Mouse (Mus musculus) forebrain, embryonic 15.5 days (tissue): Measurements from ENCODE around the gene Lpar2. TPM values are rescaled to one million over a fixed set of nuclear protein-coding genes. Genes with fewer than 3 reads are reported as not detected.

Experiments
- ATAC-seq: fragments of 200-750 bp; cut with Nextera tagmentation; replicated peaks from 2 replicates; pipeline ENCODE4 v1.8.0; 2017; ENCODE audit warnings: mild to moderate bottlenecking, moderate TSS enrichment, moderate library complexity
- H3K27ac ChIP-seq: fragments of 300-500 bp; sonication (generic); replicated peaks from 2 replicates; pipeline ENCODE4 v1.5.1; 2015; ENCODE audit warnings: mild to moderate bottlenecking, inconsistent platforms
- H3K27me3 ChIP-seq: fragments of 300-500 bp; sonication (generic); 2 replicates; pipeline ENCODE4 v1.6.1; 2015; ENCODE audit warnings: inconsistent platforms
- H3K36me3 ChIP-seq: fragments of 300-500 bp; sonication (generic); 2 replicates; pipeline ENCODE4 v1.6.1; 2015; ENCODE audit warnings: mild to moderate bottlenecking, inconsistent platforms
- H3K4me1 ChIP-seq: fragments of 300-500 bp; sonication (generic); 2 replicates; pipeline ENCODE4 v1.6.1; 2015; ENCODE audit warnings: inconsistent platforms
- H3K4me2 ChIP-seq: fragments of 300-500 bp; sonication (generic); replicated peaks from 2 replicates; pipeline ENCODE4 v1.6.1; 2015; ENCODE audit warnings: mild to moderate bottlenecking, inconsistent platforms
- H3K4me3 ChIP-seq: fragments of 300-500 bp; sonication (generic); 2 replicates; pipeline ENCODE4 v1.5.1; 2015; ENCODE audit warnings: mild to moderate bottlenecking, inconsistent platforms
- H3K9ac ChIP-seq: fragments of 300-500 bp; sonication (generic); replicated peaks from 2 replicates; pipeline ENCODE4 v1.6.1; 2015; ENCODE audit warnings: mild to moderate bottlenecking, inconsistent platforms
- H3K9me3 ChIP-seq: fragments of 300-500 bp; sonication (generic); 2 replicates; pipeline ENCODE4 v1.6.1; 2016; ENCODE audit warnings: inconsistent platforms
- WGBS: fragments of 180-500 bp; shearing (Covaris S2); methylation state at CpG from one replicate; pipeline ENCODE4 v1.1.7; 2015; ENCODE audit warnings: mixed read lengths; 5-methylcytosine and 5-hydroxymethylcytosine counted together
- polyA plus RNA-seq: library from polyadenylated mRNA; unstranded; fragments of >200 nt; fragmentation: Nextera tagmentation; extraction: Ambion mirVana; gene quantifications from 2 replicates; pipeline ENCODE4 v1.2.1, GENCODE M21; 2015

Lpar2 gene
- polyA plus RNA-seq, 1 experiment from 2014 or later: 0.65 TPM

DNA sequence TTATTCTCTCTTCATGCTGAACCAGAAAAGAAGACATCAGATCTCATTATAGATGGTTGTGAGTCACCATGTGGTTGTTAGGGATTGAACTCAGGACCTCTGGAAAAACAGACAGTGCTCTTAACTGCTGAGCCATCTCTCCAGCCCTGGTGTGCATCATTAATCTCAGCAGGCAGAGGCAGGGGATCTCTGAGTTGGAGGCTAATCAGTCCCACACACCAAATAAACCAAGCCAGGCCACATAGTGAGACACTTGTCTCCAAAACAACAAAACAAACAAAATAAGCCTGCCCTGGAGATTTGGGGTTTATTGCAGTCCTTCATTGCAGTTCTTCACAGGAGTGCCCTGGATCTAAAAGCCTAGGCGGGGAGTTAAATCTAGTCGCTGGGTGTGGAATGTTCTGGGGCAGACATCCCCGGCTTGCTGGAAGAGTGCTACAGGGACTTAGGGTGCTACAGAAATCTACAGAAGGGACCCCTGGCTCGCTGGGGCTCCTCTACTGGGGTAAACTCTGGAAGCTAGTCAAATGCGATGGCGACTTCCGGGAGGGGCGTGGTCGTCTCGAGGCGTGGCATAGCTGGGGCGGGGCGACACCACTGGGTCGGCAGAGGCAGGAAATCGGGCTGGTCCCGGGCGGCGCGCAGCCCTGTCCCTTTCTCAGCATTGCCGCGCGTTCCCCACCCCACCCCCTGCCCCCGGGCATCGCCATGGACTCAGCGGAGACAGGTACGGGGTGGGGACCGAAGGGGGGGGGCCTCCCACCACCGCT, 13.9 kb upstream of the Lpar2 start, which contains the start of gene Gmip:
TSS of gene Gmip (plus strand) at position 586 of the 770 bp plus-strand sequence.
- no peaks in the 10 kb centered on the region for H3K27me3 ChIP-seq
- peak; percentile 70 for ATAC-seq
- peak within 1 kb of the TSS; percentile 75 for H3K27ac ChIP-seq
- peak within 1 kb of the TSS; percentile 68 for H3K4me2 ChIP-seq
- H3K4me3 ChIP-seq: peak within 1 kb of the TSS; percentile 61
- H3K36me3 ChIP-seq: peaks cover 63% of the 10 kb centered on the region
- H3K4me1 ChIP-seq: peaks cover 14% of the 10 kb centered on the region
- H3K9me3 ChIP-seq: no peaks in the 10 kb centered on the region
- H3K9ac ChIP-seq: peak within 1 kb of the TSS; percentile 69
- WGBS: 7% methylated on average over 28 of the region's 28 CpGs

DNA sequence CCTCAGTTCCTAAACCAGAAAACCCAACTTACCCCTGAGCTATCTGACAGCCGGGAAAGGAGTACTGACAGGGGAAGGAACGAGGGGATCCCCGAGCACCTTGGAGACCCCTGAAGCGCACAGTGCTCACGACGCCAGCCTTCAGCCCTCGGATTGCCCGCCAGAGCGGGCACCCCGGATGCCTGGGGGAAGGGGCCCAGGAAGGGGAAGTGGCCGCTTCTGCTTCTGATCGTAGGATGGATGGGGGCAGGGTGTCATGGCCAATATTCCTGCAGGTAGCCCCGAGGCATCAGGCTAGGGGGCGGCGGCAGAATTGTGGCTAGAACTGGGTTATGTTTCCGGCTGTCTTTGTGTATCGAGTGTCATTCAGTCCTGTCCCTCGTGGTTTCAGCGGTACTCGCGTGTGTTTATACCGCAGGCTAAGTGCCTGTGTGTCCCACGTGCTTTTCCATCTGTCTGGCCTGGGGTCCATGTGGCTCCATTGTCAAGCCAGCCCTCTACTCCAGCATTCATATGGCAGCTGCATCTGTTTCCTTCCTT, 13.3 kb upstream of the Lpar2 start:
- ATAC-seq: peak; percentile 76

DNA sequence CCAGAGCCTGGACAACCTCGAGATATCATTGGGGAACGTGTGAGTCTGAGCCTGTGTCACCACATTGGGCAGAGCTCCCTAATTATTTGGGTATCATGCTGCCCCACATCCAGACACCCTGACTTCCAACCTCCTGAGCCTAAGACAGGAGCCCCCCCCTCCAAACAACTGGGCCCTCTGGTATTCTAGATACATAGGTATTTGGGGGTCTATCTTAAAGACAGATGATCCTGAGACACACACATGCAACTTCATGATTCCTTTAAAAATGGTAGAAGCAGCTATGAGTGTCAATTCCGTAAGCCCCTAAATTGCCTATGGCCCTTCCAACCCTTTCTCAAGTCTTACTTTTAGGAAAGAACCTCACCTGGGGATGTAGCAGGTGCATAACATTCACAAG, 12.4 kb upstream of the Lpar2 start:
- Histone ChIP-seq H3K4me3 (peak overlapping the region; percentile 61), H3K9me3 (no peaks in the 10 kb centered on the region), H3K27me3 (no peaks in the 10 kb centered on the region), H3K27ac (no peak overlapping the region; the same call in 1 of the 2 replicates), H3K4me1 (peaks cover 14% of the 10 kb centered on the region), H3K9ac (no peak overlapping the region), H3K36me3 (peaks cover 64% of the 10 kb centered on the region), H3K4me2 (peak overlapping the region; percentile 68)
- 74% methylated on average over 3 of the region's 3 CpGs for WGBS
- ATAC-seq: no peak

More for the DNA sequence above, 13.3 kb upstream of the Lpar2 start:
- Histone ChIP-seq H3K9me3 (no peaks in the 10 kb centered on the region), H3K4me1 (peaks cover 14% of the 10 kb centered on the region), H3K36me3 (peaks cover 63% of the 10 kb centered on the region), H3K27me3 (no peaks in the 10 kb centered on the region), H3K4me2 (peak overlapping the region; percentile 68), H3K9ac (peak overlapping the region; percentile 69), H3K27ac (peak overlapping the region; percentile 75), H3K4me3 (peak overlapping the region; percentile 61)
- WGBS: 3% methylated on average over 23 of the region's 23 CpGs

DNA sequence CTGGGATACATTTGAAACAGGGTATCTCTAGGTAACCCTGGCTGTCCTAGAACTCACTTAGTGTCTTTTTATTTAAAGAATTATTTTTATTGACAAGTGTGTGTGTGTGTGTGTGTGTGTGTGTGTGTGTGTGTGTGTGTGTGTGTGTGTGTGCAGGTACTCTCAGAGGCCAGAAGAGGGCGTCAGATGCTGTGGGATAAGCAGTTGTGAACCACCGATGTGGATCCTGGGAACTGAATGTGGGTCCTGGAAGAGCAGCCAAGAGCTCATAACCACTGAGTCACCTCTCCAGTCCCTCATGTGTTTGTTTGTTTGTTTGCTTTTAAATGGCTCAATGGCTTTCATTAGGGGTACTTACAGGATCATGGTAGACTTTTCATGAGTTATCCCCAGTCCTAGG, 7.3 kb upstream of the Lpar2 start:
- Histone ChIP-seq H3K9me3 (no peaks in the 10 kb centered on the region), H3K27me3 (no peaks in the 10 kb centered on the region), H3K4me1 (peaks cover 3% of the 10 kb centered on the region), H3K36me3 (peaks cover 66% of the 10 kb centered on the region), H3K27ac (no peak overlapping the region), H3K4me3 (no peak overlapping the region), H3K4me2 (no peak overlapping the region), H3K9ac (no peak overlapping the region)
- ATAC-seq: no peak
- 90% methylated on average over 2 of the region's 2 CpGs for WGBS

GRCm38 (mm10) chr8:69815396-69815795, 6.8 kb upstream of the Lpar2 start:
- no peaks in the 10 kb centered on the region for H3K4me1 ChIP-seq
- peaks cover 63% of the 10 kb centered on the region for H3K36me3 ChIP-seq
- no peak overlapping the region for H3K9ac ChIP-seq
- 98% methylated on average over 4 of the region's 4 CpGs for WGBS
- H3K27ac ChIP-seq: no peak overlapping the region
- no peaks in the 10 kb centered on the region for H3K27me3 ChIP-seq
- no peaks in the 10 kb centered on the region for H3K9me3 ChIP-seq
- H3K4me2 ChIP-seq: no peak overlapping the region
- ATAC-seq: no peak
- no peak overlapping the region for H3K4me3 ChIP-seq

DNA sequence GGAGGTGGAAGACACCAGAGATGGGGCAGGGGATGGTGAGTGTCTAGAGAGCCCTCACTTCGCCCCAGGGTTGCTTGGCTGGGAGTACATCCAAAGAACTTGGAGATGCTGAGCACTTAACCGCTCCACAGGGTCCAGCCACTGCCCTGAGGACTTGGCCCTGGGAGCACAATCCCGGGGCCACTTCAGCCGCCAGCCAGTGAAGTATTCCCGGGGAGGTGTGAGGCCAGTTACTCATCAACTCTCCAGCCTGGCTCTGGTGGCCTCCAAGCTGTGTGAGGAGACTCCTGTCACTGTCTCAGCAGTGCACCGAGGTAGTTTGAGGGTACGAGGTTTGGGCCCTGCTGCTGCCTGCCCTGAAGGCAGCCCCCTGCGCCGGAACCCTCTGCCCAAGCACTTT, 1.8 kb upstream of the Lpar2 start:
- Histone ChIP-seq H3K4me1 (peaks cover 34% of the 10 kb centered on the region), H3K4me2 (no peak overlapping the region), H3K36me3 (peaks cover 32% of the 10 kb centered on the region), H3K9me3 (no peaks in the 10 kb centered on the region), H3K27me3 (no peaks in the 10 kb centered on the region), H3K27ac (no peak overlapping the region), H3K4me3 (no peak overlapping the region), H3K9ac (no peak overlapping the region)
- ATAC-seq: no peak
- 92% methylated on average over 9 of the region's 9 CpGs for WGBS

DNA sequence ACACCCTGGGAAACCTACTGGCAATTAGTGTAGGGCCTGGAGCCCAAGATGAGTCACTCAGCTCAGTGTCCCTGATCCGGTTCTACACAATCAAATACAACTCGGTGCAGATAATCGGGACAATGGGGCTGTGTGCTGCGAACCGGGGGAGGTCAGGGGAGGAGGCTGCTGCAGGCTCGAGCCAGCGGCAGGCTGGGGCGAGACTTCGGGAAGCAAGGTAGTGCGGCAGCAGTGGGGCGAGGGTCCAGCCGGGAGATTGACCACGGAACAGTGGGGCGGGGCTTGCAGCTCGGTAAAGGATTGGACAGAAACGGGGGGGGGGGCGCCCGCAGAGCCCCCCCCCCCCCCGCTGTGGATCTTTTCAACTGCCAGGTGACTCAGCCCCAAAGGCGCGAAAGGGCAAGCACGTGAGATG, 251 bp upstream of the Lpar2 start:
- Histone ChIP-seq H3K27ac (peak overlapping the region; percentile 70), H3K9ac (peak overlapping the region; percentile 87), H3K27me3 (no peaks in the 10 kb centered on the region), H3K4me2 (peak overlapping the region; percentile 86), H3K4me1 (peaks cover 37% of the 10 kb centered on the region), H3K36me3 (peaks cover 31% of the 10 kb centered on the region), H3K4me3 (peak overlapping the region; percentile 81), H3K9me3 (no peaks in the 10 kb centered on the region)
- ATAC-seq: peak; percentile 40
- WGBS: under 1% methylated on average over 17 of the region's 22 CpGs

GRCm38 (mm10) chr8:69826371-69826770, 4.1 kb downstream of the Lpar2 start:
- H3K27ac ChIP-seq: no peak overlapping the region
- peaks cover 37% of the 10 kb centered on the region for H3K4me1 ChIP-seq
- no peak for ATAC-seq
- H3K36me3 ChIP-seq: peaks cover 23% of the 10 kb centered on the region
- no peak overlapping the region for H3K9ac ChIP-seq
- H3K4me2 ChIP-seq: no peak overlapping the region
- H3K9me3 ChIP-seq: no peaks in the 10 kb centered on the region
- no peaks in the 10 kb centered on the region for H3K27me3 ChIP-seq
- 94% methylated on average over 12 of the region's 12 CpGs for WGBS
- no peak overlapping the region for H3K4me3 ChIP-seq

DNA sequence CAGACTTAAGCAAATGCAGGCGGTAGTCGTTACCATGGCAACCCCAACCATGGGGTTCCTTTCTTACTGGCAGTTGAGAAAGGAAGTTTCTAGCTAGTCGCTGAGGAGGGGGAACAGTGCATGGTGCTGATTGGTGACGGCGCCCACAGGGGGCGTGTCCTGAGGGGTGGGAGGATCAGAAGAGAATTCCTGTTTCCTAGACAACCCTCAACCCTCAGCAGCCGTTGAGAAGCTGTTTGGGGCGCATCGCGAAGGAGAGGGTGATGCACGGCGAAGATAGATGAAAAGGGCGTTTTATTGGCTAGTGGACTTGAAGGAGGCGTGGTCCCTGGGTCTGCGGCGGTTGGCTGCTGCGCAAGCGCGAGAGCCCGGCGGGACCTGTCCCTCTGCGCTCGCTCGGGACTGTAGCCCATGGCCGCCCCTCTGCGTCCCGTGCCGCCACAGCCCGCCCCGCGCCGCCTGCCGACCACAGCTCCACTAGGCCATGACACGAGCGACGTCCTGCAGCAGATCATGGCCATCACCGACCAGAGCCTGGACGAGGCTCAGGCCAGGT, 10.1 kb downstream of the Lpar2 start, which contains the start of gene Pbx4:
TSS of gene Pbx4 (plus strand) at position 194 of the 556 bp plus-strand sequence.
- peak; percentile 99 for ATAC-seq
- peak within 1 kb of the TSS; percentile 74 for H3K4me3 ChIP-seq
- under 1% methylated on average over 38 of the region's 38 CpGs for WGBS

DNA sequence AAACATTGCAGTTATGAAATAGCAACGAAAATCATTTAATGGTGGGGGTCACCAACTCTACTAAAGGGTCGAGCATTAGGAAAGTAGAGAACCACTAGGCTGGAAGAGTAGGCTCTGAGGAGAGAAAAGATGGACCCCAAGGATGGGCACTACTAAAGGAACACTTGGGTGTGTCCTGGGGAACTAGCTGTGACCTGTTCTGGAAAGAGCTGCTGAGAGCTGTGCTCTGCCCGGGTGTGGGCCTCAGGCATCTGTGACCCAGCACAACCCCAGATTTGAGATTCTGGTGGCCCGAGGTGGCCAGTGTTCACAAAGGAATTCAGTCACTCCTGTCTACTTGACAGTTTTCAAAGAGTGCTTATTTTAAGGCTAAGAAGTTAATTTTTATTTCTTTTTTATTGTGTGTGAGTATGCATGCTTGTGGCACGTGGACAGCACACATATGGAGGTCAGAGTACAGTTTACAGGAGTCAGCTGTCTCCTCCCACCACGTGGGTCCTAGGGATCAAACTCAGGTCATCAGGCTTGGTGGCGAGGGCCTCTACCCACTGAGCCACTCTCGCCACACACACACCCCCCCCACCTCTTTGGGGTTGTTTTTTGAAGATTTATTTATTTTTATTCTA, 14.9 kb downstream of the Lpar2 start:
- Histone ChIP-seq H3K36me3 (no peaks in the 10 kb centered on the region), H3K27me3 (no peaks in the 10 kb centered on the region), H3K4me2 (no peak overlapping the region), H3K9me3 (no peaks in the 10 kb centered on the region), H3K9ac (no peak overlapping the region), H3K27ac (no peak overlapping the region), H3K4me3 (no peak overlapping the region), H3K4me1 (peaks cover 15% of the 10 kb centered on the region)
- no peak for ATAC-seq
- WGBS: 90% methylated on average over 8 of the region's 8 CpGs

More for the DNA sequence above, 10.1 kb downstream of the Lpar2 start, which contains the start of gene Pbx4:
- H3K36me3 ChIP-seq: peaks cover 10% of the 10 kb centered on the region; the same call in 1 of the 2 replicates
- H3K9ac ChIP-seq: peak within 1 kb of the TSS; percentile 78
- H3K27me3 ChIP-seq: no peaks in the 10 kb centered on the region
- H3K9me3 ChIP-seq: no peaks in the 10 kb centered on the region
- peak within 1 kb of the TSS; percentile 86 for H3K4me2 ChIP-seq
- H3K27ac ChIP-seq: peak within 1 kb of the TSS; percentile 90
- peaks cover 22% of the 10 kb centered on the region for H3K4me1 ChIP-seq

DNA sequence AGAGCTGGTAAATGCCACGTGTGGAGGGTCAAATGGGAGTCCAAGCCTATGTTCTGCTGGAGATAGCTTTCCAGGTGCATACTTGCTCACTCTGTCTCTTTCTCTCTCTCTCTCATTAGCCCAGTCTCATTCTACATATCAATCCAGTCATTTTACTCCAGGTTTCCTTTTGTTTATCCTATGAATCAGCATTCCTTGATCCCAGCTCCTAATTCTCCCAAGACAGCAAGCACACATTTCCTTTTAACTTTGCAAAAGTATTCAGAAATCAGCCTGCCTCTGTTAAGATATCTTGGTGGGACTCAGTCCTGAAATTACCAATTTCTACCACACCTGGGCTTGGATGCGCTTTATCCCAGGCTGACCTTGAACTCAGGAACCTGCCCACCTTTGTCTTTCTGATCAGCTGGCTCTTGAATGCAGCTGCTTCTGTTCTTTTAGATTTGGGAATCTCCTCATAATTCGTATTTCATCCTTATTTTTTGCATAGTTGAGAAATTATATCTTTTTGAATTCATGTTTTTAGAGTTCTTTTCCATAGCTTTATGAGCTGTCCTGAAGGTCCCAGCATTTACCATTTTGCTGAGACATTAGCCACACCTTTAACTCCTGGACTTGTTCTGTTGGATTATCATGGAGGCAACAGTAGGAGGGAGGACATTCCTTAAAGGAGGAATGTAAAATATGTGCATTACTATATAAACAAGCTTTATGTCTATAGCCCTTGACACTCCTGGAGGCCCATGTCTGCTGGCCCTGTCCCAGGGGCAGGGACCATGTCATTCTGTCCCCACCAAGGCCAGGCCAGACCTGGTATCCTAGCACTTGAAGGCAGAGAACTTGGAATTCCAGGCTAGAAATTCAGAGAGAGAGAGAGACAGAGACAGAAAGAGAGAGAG, 25.2 kb downstream of the Lpar2 start:
- Histone ChIP-seq H3K27ac (no peak overlapping the region), H3K4me1 (no peaks in the 10 kb centered on the region), H3K4me2 (no peak overlapping the region), H3K36me3 (no peaks in the 10 kb centered on the region), H3K27me3 (no peaks in the 10 kb centered on the region), H3K9ac (no peak overlapping the region), H3K9me3 (no peaks in the 10 kb centered on the region), H3K4me3 (no peak overlapping the region)
- WGBS: 72% methylated on average over 3 of the region's 3 CpGs
- no peak for ATAC-seq
